ENCODE assay signal across 8 mouse cellular contexts in the genomic region with DNA sequence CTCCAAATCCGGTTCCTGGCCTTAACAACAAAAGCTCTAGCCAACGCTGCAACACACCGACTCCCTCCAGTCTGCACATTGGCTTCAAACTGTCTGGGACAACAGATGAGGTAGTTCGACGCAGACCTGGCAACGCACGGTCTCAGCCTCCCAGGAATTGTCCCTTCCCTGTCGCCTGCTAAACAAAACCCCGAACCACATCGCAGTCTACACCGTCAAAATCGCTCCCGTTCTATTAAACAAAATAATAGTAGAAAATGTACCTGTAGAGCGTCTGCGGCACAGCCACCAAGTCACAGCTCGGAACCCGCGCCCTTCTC. TPM values are rescaled to one million over a fixed set of nuclear protein-coding genes. Genes with fewer than 3 reads are reported as not detected.
DNase-seq lines count a peak whose midpoint lies in the region; ATAC-seq and TF ChIP-seq lines count a peak whose summit lies in the region.

No protein-coding gene starts in this region.

- ATAC-seq in kidney, postnatal 0 days (replicated peaks; ENCODE audit: low FRiP score, low read depth): peak; percentile 25
- peak; percentile 72 for ATAC-seq in lung, embryonic 14.5 days (ENCODE audit: insufficient read depth)

- H3K9ac ChIP-seq in kidney, postnatal 0 days (ENCODE audit: low read depth, low read length): peak overlapping the region; percentile 86
- H3K9ac ChIP-seq in lung, embryonic 14.5 days: peak overlapping the region; percentile 92

- no peaks in the 10 kb centered on the region for H3K36me3 ChIP-seq in heart, embryonic 10.5 days
- no peaks in the 10 kb centered on the region for H3K36me3 ChIP-seq in kidney, postnatal 0 days (ENCODE audit: insufficient read depth, low read length)
- no peaks in the 10 kb centered on the region for H3K36me3 ChIP-seq in lung, embryonic 14.5 days (ENCODE audit: insufficient read depth)

- H3K27ac ChIP-seq in gastrocnemius, adult 2 months: peak overlapping the region; percentile 100
- peak overlapping the region; percentile 99 for H3K27ac ChIP-seq in heart, embryonic 10.5 days
- peak overlapping the region; percentile 97 for H3K27ac ChIP-seq in kidney, postnatal 0 days
- H3K27ac ChIP-seq in lung, embryonic 14.5 days (ENCODE audit: low read depth): peak overlapping the region; percentile 99
- H3K27ac ChIP-seq in olfactory bulb, adult 2 months (ENCODE audit: insufficient read depth, low read depth, low read length): peak overlapping the region; percentile 89

- H3K9me3 ChIP-seq in heart, embryonic 10.5 days: no peaks in the 10 kb centered on the region
- no peaks in the 10 kb centered on the region for H3K9me3 ChIP-seq in kidney, postnatal 0 days (replicated peaks; ENCODE audit: low read length)
- H3K9me3 ChIP-seq in lung, embryonic 14.5 days (ENCODE audit: low read depth, low read length): no peaks in the 10 kb centered on the region

- under 1% methylated on average over 18 of the region's 18 CpGs for WGBS in heart, embryonic 10.5 days
- WGBS in kidney, postnatal 0 days: under 1% methylated on average over 18 of the region's 18 CpGs
- 0% methylated on average over 18 of the region's 18 CpGs for WGBS in lung, embryonic 14.5 days
- WGBS in olfactory bulb, adult 2 months: under 1% methylated on average over 18 of the region's 18 CpGs

- peaks cover 3% of the 10 kb centered on the region for H3K4me1 ChIP-seq in heart, embryonic 10.5 days
- no peaks in the 10 kb centered on the region for H3K4me1 ChIP-seq in kidney, postnatal 0 days (replicated peaks; ENCODE audit: insufficient read depth, low read length)
- H3K4me1 ChIP-seq in lung, embryonic 14.5 days (ENCODE audit: insufficient read depth): no peaks in the 10 kb centered on the region
- peaks cover 2% of the 10 kb centered on the region; the same call in 1 of the 2 replicates for H3K4me1 ChIP-seq in olfactory bulb, adult 2 months (ENCODE audit: control insufficient read depth, insufficient read depth, low read length)

- no peaks in the 10 kb centered on the region for H3K27me3 ChIP-seq in heart, embryonic 10.5 days (ENCODE audit: insufficient read depth, poor library complexity, severe bottlenecking)
- no peaks in the 10 kb centered on the region for H3K27me3 ChIP-seq in kidney, postnatal 0 days (ENCODE audit: insufficient read depth, low read length)
- H3K27me3 ChIP-seq in lung, embryonic 14.5 days (ENCODE audit: insufficient read depth, low read length): no peaks in the 10 kb centered on the region

- peak overlapping the region; percentile 90 for H3K4me3 ChIP-seq in gastrocnemius, adult 2 months
- H3K4me3 ChIP-seq in heart, embryonic 10.5 days: peak overlapping the region; percentile 98
- peak overlapping the region; percentile 70 for H3K4me3 ChIP-seq in kidney, postnatal 0 days (replicated peaks; ENCODE audit: low read depth, low read length)
- peak overlapping the region; percentile 89 for H3K4me3 ChIP-seq in lung, embryonic 14.5 days (ENCODE audit: low read depth, low read length)
- H3K4me3 ChIP-seq in olfactory bulb, adult 2 months (ENCODE audit: insufficient read depth, low read depth, low read length): peak overlapping the region; percentile 92

- DNase-seq in gastrocnemius, adult 2 months: no peak
- DNase-seq in gastrocnemius, postnatal 36 days: no peak
- DNase-seq in MEL-GATA-1-ER (ENCODE audit: extremely low read depth, low read depth): peak; percentile 53
- peak; percentile 31 to 51 for DNase-seq in cerebellum, postnatal 36 days
- DNase-seq in heart, embryonic 10.5 days (ENCODE audit: low spot score): no peak
- peak; percentile 63 for DNase-seq in kidney, postnatal 0 days (ENCODE audit: low spot score)
- peak; percentile 64 for DNase-seq in lung, embryonic 14.5 days

- TF ChIP-seq POLR2A in olfactory bulb, adult 2 months (IDR thresholded peaks at IDR 0.05; ENCODE audit: insufficient read depth, low read depth, low read length): no peak

- intact Hi-C loops in gastrocnemius, adult 2 months (cut with DNase I): no loop called here
- intact Hi-C loops in gastrocnemius, postnatal 36 days (cut with DNase I): no loop called here

- H3K4me2 ChIP-seq in kidney, postnatal 0 days (ENCODE audit: low read length): peak overlapping the region; percentile 62
- H3K4me2 ChIP-seq in lung, embryonic 14.5 days: peak overlapping the region; percentile 80

- no peak for TF ChIP-seq CTCF in gastrocnemius, adult 2 months (IDR thresholded peaks at IDR 0.05)
- TF ChIP-seq CTCF in kidney, postnatal 0 days (IDR thresholded peaks at IDR 0.05; ENCODE audit: low read depth): no peak
- no peak for TF ChIP-seq CTCF in lung, embryonic 14.5 days (IDR thresholded peaks at IDR 0.05; ENCODE audit: low read depth)
- TF ChIP-seq CTCF in olfactory bulb, adult 2 months (IDR thresholded peaks at IDR 0.05; ENCODE audit: insufficient read depth, low read depth, low read length): no peak

RNA-seq across cellular contexts. Expression of a gene that starts 0.6 kb away (rescaled TPM):
- total RNA-seq in gastrocnemius, adult 2 months (2021): 10 to 100 TPM; 24.8 to 29.0 TPM
- total RNA-seq in gastrocnemius, postnatal 36 days (2021): 10 to 100 TPM; 21.7 to 30.7 TPM
- polyA plus RNA-seq in heart, embryonic 10.5 days (2016; fragmentation: Nextera tagmentation; extraction: Ambion mirVana): 41.3 and 48.5 TPM in 2 replicates
- polyA plus RNA-seq in kidney, postnatal 0 days (2015; fragmentation: Nextera tagmentation; extraction: Ambion mirVana): 41.2 and 45.9 TPM in 2 replicates
- 48.0 and 50.8 TPM in 2 replicates for polyA plus RNA-seq in lung, embryonic 14.5 days (2014; fragmentation: Nextera tagmentation; extraction: Ambion mirVana)
- 111 and 261 TPM in 2 replicates for polyA plus RNA-seq in olfactory bulb, adult 2 months (2012; ENCODE audit: insufficient read depth, insufficient read length, low replicate concordance, missing spikeins)

RNA-seq across cellular contexts. Expression of a gene that starts 57.6 kb away (rescaled TPM):
- 10 to 100 TPM; 61.8 to 68.6 TPM for total RNA-seq in gastrocnemius, adult 2 months (2021)
- total RNA-seq in gastrocnemius, postnatal 36 days (2021): 10 to 100 TPM; 64.2 to 64.3 TPM
- 28.6 and 33.6 TPM in 2 replicates for polyA plus RNA-seq in heart, embryonic 10.5 days (2016; fragmentation: Nextera tagmentation; extraction: Ambion mirVana)
- polyA plus RNA-seq in kidney, postnatal 0 days (2015; fragmentation: Nextera tagmentation; extraction: Ambion mirVana): 42.4 and 47.8 TPM in 2 replicates
- polyA plus RNA-seq in lung, embryonic 14.5 days (2014; fragmentation: Nextera tagmentation; extraction: Ambion mirVana): 42.7 and 46.0 TPM in 2 replicates
- polyA plus RNA-seq in olfactory bulb, adult 2 months (2012; ENCODE audit: insufficient read depth, insufficient read length, low replicate concordance, missing spikeins): 119 TPM in 1 of 2 replicates, not detected in the other

Comparison
In these comparisons a context has a peak if more than half of its experiments do, and no peak if none do; other contexts are left out.
1. DNase-seq: peak in MEL-GATA-1-ER (single experiment), cerebellum, postnatal 36 days (2 of 2), kidney, postnatal 0 days (single experiment) and lung, embryonic 14.5 days (single experiment); none in gastrocnemius, adult 2 months (single experiment), gastrocnemius, postnatal 36 days (0 of 2) and heart, embryonic 10.5 days (single experiment).
2. Peak in every context shown above with its lines, with median percentiles within 50 percentile points of each other: H3K27ac ChIP-seq and H3K4me3 ChIP-seq.